Mouse (Mus musculus) gonadal fat pad, adult 2 months (tissue): ENCODE data around the gene Fam69b. TPM values are rescaled to one million over a fixed set of nuclear protein-coding genes. Genes with fewer than 3 reads are reported as not detected.

Experiments used
- DNase-seq: peaks from one replicate; pipeline ENCODE4 v3.0.0-alpha.2; 2012; ENCODE audit warnings: low read depth
- polyA plus RNA-seq: library from polyadenylated mRNA; depleted of rRNA; stranded (reverse); fragments of >200 nt; gene quantifications from 2 replicates; pipeline ENCODE4 v1.2.3, GENCODE M21; 2012

Fam69b gene
- polyA plus RNA-seq, 1 experiment, result 33.7 TPM

GRCm38 (mm10) chr2:26626081-26626480, 2.2 kb upstream of the Fam69b start:
- no peak for DNase-seq

DNA sequence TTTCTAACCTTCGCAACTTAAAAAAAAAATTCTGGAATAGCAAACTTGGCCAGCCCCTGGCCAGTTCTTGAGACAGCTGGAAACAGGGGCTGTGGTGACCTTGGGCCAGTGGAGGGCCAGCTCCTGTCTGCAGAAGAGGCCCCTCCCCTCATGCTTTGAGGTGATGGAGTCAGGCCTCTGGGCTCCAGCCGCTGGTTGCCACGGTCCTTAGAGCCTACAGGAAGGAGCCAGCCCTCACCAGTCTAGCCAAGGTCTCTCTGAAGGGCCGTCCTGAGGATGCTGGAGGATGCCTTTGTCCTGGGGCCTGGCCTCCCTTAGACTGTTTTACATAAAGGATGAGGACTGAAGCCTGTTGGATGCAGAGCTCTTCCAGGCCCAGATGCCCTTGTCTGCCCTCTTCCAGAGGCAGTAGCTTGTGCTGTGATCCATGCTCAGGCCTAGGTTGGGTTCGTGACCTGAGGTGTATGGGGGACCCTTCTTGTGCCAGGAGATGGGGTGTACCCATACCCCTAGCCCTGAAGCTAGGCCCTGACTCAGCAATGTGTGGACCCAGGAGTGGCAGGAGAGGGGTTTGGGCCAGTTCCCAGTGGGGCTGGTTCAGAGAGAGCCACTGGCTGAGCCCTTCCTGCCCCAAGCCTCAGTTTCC, 658 bp downstream of the Fam69b start:
- DNase-seq, result no peak

GRCm38 (mm10) chr2:26632541-26633395, 4.5 kb downstream of the Fam69b start:
- DNase-seq, result no peak

DNA sequence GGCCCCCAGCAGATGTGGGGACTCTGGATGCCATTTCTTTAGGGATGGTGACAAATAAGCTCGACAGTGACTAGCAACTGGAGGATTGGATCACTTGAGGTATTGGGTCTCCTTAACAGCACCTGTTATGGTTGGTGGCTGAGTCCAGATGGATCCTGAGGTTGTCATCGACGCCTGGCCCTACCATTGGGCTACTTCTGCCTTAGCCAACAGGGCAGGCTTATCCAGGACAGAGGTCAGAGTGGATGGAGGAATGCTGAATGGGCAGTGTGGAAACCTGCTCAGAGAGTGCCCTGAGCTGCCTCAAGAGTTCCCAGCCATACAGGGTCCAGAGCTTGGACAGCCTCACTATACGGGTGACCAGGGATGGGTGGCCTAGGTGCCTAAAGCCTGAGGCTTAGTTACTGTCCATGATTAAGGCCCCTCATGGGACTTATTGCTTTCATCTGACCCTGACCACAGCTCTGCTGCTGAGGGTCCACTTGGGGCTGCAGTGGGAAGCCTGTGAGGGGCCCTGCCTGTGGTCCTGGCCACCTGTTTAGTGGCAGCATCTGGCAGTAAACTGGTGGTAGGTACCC, 5.8 kb downstream of the Fam69b start:
- no peak for DNase-seq

GRCm38 (mm10) chr2:26634629-26635488, 6.6 kb downstream of the Fam69b start:
- no peak for DNase-seq

DNA sequence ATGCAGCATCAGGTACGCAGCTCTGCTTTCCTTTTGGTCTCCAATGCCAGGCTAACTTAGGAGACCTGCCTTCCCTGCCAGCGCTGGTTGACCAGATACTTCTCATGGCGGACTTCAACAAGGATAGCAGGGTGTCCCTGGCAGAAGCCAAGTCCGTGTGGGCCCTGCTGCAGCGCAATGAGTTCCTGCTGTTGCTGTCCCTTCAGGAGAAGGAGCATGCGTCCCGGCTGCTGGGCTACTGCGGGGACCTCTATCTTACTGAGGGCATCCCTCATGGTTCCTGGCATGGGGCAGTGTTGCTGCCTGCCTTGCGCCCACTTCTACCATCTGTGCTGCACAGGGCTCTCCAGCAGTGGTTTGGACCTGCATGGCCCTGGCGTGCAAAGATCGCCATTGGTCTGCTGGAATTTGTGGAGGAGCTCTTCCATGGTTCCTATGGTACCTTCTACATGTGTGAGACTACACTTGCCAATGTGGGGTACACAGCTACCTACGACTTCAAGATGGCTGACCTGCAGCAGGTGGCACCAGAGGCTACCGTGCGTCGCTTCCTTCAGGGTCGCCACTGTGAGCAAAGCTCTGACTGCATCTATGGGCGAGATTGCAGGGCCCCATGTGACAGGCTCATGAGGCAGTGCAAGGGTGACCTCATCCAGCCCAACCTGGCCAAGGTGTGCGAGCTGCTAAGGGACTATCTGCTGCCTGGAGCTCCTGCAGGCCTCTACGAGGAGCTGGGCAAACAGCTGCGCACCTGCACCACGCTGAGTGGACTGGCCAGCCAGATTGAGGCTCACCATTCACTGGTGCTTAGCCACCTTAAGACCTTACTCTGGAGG, 7.5 kb downstream of the Fam69b start:
- no peak for DNase-seq

DNA sequence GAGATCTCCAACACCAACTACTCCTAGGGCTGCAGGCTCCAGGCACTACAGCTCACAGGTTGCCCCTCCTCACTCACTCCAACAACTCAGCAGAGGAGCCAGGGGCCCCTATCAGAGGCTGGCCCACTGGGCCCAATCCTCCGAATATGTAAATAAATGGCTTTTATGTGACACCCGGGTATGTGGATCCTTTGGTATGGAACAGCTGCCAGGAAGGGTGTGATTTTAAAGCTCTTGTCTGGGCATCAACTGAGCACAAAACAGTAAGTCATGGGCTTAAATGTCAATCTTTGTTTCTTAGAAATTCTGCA, 8.0 kb downstream of the Fam69b start:
- no peak for DNase-seq

DNA sequence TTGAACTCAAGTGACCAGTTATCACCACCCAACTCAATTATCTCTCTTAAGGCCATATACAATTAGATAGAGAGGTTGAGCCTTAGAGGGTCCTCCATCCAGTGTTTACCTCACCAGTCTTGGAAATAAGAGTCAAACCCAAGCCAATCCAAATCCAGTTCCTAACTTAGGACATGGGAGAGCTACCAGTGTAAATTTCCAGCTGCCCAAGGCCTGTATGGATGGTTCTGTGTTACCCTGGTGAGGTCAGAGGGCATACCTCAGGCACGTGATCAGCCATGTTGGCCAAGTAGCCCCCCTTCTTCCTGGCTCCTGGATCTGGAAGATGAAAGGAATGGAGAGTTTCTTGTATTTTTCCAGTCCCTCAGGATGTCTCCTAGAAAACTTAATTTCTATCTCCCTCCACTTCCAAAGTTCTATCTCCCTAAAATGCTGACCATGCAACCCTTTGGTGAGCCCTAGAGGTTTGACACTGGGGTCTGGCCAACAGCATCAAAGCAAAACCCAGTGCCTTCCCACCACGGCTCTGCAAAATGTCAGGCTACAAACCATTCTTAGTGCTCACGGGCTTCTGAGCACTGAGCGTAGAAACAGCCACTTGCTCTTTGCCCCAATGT, 9.2 kb downstream of the Fam69b start:
- DNase-seq, result no peak

DNA sequence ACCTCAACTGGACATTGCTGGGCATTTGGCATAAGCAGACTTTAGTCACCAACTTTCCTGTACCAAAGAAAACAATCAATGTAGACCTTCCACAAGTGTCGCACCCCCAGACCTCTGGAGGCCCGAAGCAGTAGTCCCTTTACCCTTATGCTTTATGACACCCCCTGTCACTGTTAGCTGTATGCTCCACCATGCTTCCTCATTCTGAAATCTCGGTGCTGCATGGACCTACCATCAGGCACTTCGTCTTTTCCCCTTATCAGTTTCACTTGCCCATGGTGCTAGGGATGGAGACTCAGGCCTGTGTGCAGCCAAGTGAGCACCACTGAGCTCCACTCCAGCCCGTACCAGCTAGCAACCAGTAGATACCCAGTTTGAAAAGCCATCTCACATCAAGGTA, 9.8 kb downstream of the Fam69b start:
- DNase-seq, result no peak

DNA sequence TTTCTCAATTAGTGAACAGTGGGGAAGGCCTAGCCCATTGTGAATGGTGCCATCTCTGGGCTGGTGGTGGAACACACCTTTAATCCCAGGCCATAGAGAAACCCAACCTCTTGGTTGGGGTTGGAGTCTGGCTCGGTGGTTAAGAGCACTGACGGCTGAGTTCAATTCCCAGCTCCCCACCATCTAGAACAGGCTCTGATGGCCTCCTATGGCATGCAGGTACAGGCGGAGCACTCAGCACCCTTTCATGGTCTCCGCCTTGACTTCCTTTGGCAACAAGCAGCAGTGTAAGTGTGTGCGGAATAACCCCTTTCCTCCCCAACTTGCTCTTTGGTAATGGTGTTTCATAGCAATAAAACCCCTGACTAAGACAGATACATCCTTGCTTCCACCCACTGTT, 10.3 kb downstream of the Fam69b start:
- DNase-seq, result no peak

- DNase-seq, result peak; percentile 36
Measured at GRCm38 (mm10) chr2:26639083-26639482, 10.8 kb downstream of the Fam69b start.

GRCm38 (mm10) chr2:26639838-26640830, 11.9 kb downstream of the Fam69b start:
- no peak for DNase-seq

GRCm38 (mm10) chr2:26641006-26641647, 12.9 kb downstream of the Fam69b start:
- no peak for DNase-seq

DNA sequence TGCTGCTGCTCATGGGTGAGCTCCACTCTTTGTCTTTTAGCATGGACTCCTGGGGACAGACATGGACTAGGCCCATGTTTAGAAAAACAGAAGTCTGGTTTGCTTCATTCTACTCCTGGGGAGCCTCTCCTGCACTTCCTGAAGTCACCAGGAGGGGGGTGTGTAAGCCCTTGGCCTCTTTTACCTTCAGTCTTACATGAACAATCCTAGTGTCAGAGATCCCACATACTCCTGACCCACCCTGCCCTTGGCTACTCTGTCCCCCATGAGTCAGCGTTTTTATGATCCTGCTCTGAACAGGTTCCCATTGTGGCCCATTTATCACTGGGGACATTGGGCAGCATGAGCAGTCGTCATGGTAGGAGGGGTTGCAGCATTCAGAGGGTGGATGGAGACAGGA, 15.7 kb downstream of the Fam69b start:
- no peak for DNase-seq

DNA sequence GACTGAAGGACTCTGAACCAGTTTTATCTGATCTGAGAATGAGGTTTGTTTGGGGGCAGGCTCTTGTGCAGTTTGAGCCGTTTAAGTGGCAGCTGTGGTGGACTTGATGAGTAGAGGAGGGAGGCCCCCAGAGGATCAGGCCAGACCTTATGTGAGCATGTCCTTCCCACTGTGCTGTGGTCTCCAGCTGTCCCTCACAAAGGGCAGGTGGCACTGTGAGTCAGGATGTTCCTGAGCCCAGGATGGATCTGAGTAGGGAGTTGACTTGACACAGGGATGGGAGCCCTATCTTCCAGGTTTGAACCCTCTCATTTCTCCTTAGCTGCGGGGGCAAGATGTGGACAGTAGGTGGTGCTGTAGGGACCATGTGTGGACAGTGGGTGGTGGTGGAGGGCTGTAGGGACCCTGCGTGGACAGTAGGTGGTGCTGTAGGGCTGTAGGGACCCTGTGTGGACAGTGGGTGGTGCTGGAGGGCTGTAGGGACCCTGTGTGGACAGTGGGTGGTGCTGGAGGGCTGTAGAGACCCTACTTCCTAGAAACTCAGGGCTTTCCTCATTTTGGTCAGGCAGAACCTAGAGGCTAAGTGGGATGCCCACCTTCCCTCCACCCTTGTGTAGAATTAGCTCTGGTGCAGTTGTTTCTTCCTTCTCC, 18.5 kb downstream of the Fam69b start:
- no peak for DNase-seq

DNA sequence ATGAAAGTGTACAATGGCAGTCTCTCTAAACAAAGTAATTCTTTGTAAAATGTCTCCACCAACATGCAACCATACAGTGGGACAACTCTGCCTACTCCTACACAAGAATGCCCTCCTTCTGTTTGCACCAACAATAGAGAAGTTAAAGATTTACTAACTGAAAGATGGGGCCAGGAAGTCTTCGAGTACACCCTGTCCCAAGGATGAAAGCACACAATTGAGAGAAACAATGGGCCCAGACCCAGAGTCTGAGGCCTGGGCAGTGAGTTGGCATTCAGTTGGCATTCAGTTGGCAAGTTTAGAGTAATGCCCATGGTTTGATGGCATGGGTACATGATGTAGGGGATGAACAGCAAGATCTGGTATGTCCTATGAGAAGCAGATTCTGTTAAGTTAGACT, 26.4 kb downstream of the Fam69b start:
- no peak for DNase-seq

GRCm38 (mm10) chr2:26657426-26657825, 29.2 kb downstream of the Fam69b start:
- DNase-seq, result no peak

- DNase-seq, result no peak
Measured at GRCm38 (mm10) chr2:26661143-26661752, 33.0 kb downstream of the Fam69b start.
